Mouse (Mus musculus) layer of hippocampus, postnatal 25 days (tissue): ENCODE data around the gene Rbm39. TPM values are rescaled to one million over a fixed set of nuclear protein-coding genes. Genes with fewer than 3 reads are reported as not detected.
"Not testable (repeated sequence)": the region's sequence is repeated elsewhere in the genome, so short reads cannot be mapped to it uniquely, and the experiment has no call there.

Experiments used
- DNase-seq, 2 experiments: peaks; one replicate each; pipeline ENCODE4 v3.0.0; 2022; ENCODE audit warnings: mixed read lengths in 2 of 2, low spot score in 1 of 2; ENCODE audit errors: extremely low spot score in 1 of 2
- total RNA-seq, 2 experiments: library from RNA; stranded (reverse); gene quantifications; 2 replicates each; pipeline ENCODE4 v1.2.3; 2021

The Rbm39 gene
- total RNA-seq, result 100 to 1,000 TPM; 275 to 354 TPM

- DNase-seq, result peak; percentile 100
Observed at GRCm38 (mm10) chr2:156180094-156180821, at the start of gene Rbm39. Gene Rbm39, minus strand, starts transcription at chr2:156180238.

DNA sequence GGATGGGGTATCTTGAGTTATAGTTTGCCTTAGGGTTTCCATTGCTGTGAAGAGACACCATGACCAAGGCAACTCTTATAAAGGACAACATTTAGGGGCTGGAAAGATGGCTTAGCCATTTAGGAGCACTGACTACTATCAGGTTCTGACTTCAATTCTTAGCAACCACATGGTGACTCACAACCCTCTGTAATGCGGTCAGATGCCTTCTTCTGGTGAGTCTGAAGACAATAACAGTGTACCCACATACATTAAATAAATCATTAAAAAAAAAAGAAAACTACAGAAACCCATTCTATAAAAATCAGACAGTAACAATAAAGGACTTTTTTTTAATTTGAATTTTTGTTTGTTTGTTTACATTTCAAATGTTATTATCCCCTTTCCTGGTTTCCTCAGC lies 49.1 kb upstream of the Rbm39 start:
- DNase-seq, result no peak

DNA sequence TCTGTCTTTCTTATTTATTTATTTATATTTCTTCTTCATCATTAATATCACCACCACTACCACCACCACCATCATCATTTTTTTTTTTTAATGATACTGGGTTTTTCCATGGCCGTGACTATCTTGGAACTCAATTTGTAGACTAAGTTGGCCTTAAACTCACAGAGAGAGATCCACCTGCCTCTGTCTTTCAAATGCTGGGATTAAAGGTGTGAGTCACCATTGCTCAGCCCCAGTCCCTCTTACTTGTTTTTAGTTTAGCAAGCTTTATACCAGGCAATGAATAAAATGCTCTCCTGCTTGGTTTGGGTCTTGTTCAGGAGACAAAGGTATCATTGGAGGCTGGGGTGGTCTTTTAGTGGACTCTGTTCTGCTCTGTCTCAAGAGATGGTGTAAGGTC lies 47.7 kb upstream of the Rbm39 start:
- DNase-seq, result no peak

GRCm38 (mm10) chr2:156224043-156224442 lies 44.0 kb upstream of the Rbm39 start:
- no peak for DNase-seq

GRCm38 (mm10) chr2:156222100-156222499 lies 42.1 kb upstream of the Rbm39 start:
- no peak for DNase-seq

DNA sequence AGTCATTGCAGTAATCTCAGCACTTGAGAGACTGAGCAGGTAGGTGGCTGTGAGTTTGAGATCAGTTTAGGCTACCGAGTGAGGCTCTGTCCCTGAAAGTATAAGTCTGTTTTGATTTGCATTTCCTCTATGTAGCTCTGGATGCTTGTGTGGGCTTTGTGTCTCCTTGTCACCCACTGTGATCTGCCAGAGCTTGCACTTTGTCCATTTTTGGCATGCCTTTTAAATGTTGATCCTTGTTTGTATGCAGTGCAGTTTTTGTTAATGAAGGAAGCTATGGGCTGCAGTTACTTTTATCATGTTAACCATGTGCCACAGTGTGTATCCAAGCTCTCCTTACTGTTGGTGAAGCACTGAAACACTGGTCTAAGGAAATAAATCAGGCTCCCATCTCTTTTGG lies 37.7 kb upstream of the Rbm39 start:
- no peak for DNase-seq

DNA sequence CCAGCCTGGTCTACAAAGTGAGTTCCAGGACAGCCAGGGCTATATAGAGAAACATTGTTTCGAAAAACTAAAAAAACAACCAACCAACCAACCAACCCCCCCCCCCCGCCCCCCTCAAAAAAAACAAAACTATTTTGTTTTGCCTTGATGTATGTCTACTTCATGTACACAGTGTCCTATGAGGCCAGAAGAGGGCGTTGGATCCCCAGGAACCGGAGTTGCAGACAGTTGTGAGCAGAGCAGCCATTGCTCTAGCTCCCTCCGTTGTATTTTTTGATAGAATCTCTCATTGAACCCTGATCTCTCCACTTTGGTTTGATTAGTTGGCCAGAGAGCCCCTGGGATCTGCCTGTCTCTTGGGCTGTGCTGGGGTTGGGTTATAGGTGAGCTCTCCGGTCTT lies 23.9 kb upstream of the Rbm39 start:
- DNase-seq, result no peak

GRCm38 (mm10) chr2:156202848-156203437 lies 22.9 kb upstream of the Rbm39 start:
- peak in 1 of 2 experiments; percentile 43 for DNase-seq

DNA sequence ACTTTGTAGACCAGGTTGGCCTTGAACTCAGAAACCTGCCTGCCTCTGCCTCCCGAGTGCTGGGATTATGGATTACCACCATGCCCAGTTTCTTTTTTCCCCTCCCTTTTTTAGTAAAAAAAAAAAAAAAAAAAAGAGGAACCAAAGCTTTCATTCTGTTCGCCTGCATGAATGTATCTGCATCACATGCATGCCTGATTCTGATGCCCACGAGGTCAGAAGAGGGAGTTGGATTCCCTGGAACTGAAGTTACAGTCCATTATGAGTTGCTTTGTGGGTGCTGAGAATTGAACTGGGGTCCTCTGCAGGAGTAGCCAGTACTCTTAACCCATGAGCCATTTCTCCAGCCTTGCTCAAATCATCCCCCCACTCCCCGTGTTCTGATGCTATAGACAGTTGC lies 21.4 kb upstream of the Rbm39 start:
- no peak for DNase-seq

GRCm38 (mm10) chr2:156199944-156200343 lies 19.9 kb upstream of the Rbm39 start:
- no peak for DNase-seq

- DNase-seq, result no peak
Observed at GRCm38 (mm10) chr2:156197129-156197911, 17.3 kb upstream of the Rbm39 start.

DNA sequence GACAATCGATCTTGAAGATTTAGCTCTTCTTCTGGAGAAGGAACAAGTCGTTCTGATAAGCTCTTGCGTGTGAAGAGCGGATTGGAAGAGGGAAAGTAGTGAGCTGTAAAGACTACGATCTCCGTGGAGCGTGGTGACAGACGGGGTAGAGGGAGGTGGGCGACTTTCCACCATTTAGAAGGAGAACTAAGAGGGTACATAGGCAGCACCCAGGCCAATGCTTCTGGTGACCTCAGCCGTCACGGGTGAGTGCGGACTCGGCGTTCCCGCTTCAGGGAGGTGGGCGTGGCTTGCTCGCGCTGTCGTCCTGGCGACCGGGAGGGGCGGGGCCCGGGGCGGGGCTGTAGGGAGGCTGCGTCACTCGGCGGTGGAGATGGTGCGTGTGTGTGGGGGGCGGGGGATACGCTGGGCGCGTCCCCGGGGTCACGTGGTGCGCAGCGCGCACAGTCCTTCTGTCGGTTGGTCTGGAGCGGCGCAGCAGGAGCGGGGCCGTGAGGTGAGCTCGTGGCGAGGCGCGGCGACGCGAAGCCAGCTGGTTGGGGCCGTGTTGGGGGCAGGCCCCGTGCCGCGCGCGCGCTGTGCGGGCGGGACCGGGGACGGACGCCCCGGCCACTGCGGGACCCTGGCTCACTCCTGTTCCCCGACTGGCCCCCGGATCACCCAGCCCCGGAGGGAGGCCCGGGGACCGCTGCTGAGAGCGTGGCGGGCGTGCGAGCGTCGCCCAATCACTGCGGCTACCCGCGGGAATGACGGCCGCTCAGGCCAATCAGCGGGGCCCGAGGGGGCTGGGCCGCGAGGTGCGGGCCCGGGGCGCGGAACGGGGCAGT lies 16.5 kb upstream of the Rbm39 start, which contains the start of gene Phf20:
TSS of gene Phf20 (plus strand) at position 165 of the 827 bp plus-strand sequence.
- DNase-seq, result peak; percentile 92 to 97

GRCm38 (mm10) chr2:156194571-156194970 lies 14.5 kb upstream of the Rbm39 start:
- DNase-seq, result no peak

- DNase-seq, result no peak
Observed at GRCm38 (mm10) chr2:156193066-156193862, 13.2 kb upstream of the Rbm39 start.

DNA sequence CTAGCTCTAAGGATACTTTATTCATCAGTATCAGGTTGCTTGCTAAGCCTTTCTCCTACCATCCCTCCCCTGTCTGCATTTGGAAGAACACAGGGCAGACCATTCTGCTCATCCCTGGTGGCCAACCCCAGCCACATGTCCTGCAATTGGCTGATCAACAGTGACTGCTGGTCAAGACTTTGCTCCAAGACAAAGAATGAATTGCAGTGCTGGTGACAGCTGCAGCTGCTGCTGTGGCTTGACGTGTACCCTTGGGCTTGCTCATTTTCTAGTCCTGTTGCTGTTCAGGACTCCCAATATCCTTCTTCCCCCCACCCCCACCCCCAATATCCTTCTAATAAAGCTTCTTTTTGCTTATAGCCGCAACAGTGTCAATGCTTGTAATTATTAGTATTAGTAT lies 12.0 kb upstream of the Rbm39 start:
- DNase-seq, result no peak

GRCm38 (mm10) chr2:156191540-156191939 lies 11.5 kb upstream of the Rbm39 start:
- DNase-seq, result no peak

GRCm38 (mm10) chr2:156190004-156190896 lies 10.2 kb upstream of the Rbm39 start:
- DNase-seq, result no peak

DNA sequence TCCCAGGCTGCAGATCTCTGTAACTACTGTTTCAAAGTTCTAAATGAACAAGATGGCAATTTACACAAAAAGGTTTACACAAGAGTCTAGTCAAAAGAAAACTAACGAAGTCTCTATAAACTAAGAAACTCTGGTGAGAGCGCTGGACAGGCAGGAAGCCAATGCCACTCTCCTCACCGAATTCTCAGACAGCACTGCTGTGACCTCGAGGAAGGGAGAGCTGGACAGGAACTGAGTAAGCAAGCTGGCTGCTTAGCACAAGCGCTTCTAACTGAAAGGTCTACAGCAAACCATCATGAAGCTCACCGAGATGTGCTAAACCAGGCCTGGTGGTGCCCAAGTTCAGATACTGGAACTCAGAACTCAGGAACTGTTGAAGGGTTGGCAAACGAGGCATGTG lies 9.2 kb upstream of the Rbm39 start:
- DNase-seq, result not testable (repeated sequence)

DNA sequence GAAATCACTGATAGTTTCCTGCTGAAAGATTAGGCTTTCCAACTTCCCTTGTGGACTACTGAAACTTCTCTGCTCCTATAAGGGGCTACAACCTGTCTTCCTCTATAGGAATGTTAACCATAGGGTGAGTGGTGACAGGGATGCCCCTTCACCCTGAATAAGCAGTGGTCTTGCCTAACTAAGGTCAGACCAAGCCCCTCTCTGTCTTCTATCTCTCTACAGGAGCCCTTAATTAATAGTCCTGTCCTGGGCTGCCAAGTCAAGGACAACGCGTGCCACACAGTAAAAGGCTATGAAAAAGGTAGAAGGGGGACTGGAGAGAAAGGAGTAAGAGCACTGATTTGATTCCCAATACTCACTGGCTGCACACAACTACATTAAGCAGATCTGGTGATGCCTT lies 1.6 kb upstream of the Rbm39 start:
- no peak for DNase-seq
